Mouse (Mus musculus) liver, embryonic 14.5 days (tissue): ENCODE data around the gene Hal.

Experiments used
- CTCF ChIP-seq: IDR thresholded peaks from 2 replicates; pipeline ENCODE4 v1.5.1; 2016; ENCODE audit warnings: antibody characterized with exemption, low read depth, control low read depth
- EP300 ChIP-seq: IDR thresholded peaks from 2 replicates; pipeline ENCODE4 v1.6.1; 2016; ENCODE audit warnings: antibody characterized with exemption, low read depth

GRCm38 (mm10) chr10:93549821-93550220 is 61.3 kb downstream of the Hal start:
- no peak for TF ChIP-seq CTCF
- no peak for TF ChIP-seq EP300
